Mouse (Mus musculus): ENCODE data around the gene Pdap1. TPM values are rescaled to one million over a fixed set of nuclear protein-coding genes. Genes with fewer than 3 reads are reported as not detected.
"Not testable (repeated sequence)": the region's sequence is repeated elsewhere in the genome, so short reads cannot be mapped to it uniquely, and the experiment has no call there.

Pdap1 gene
- polyA plus RNA-seq, 2 experiments from 2014 or later = 31.1 to 50.9 TPM

DNA sequence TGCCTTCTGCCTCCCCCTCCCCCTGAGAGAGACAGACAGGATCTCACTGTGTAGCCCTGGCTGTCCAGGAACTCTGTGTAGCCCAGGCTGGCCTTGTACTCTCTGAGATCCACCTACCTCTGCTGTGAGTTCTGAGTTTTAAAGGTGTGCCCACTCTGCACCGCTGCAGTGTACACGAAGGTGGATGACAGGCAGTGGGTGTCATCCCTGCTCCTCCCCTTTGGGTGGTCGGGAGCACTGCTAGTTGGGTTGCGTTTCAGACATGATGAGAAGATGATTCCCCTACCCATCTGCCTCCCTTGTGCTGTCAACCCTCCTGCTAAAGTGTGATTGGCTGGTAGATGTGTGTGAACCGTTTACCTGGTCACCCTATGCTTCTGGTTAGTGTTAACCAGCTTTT is 21.6 kb downstream of the Pdap1 start:
- no peak for ATAC-seq

DNA sequence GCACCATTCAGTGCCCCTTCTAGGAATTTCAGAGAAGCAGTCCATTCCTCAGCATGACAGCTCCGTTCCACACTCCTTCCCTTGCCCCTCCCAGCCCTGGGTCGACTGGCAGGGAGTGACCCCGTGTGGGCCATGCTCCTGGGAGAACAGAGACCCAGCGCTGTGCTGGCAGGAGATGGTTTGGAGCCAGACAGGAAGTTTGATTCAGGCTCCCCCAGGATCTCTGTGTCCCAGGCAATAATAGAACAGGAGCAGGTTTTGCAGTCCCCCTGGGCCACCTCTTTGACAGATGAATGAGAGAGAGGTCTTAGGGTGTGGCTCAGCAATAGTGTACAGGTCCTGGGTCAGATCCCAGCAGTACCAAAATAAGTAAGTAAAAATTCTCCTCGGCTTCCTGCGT is 22.0 kb downstream of the Pdap1 start:
- ATAC-seq = no peak

DNA sequence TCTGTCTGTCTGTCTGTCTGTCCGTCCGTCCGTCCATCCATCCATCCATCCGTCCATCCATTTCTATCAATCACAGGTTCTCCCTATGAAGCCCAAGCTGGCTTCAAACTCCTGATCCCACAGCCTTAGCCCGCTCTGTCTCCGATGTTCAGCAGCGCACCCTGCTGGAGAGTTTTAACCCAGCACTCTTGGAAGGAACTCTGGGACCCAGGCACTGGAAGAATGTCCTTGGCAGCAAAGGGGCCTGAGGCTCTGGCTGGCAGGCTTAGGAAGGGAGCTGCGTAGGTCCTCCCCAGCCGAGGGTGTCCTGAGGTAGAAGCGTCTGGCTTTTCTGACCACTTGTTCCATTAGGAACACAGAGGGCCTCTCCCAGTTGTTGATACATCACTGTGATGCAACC is 23.1 kb downstream of the Pdap1 start:
- no peak for ATAC-seq

DNA sequence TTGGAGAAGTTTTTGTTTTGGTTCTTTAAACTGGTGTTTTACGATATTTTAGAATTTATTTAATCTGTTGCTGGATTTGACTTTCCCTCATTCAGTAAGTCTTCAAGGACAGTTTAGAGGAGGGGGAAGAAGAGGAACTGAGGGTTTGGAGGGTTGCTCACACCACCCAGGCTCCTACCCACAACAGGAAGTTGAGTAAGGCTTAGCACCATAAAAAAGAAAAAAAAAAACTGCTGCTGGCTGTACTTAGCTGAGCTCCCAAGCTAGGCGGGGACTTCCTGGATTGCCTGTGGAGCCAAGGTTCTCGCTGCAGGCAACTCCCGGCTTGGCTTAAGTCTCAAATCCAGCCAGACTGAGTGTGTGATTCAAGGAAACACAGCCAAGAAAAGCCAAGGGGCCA is 23.7 kb downstream of the Pdap1 start:
- ATAC-seq = peak; percentile 85

DNA sequence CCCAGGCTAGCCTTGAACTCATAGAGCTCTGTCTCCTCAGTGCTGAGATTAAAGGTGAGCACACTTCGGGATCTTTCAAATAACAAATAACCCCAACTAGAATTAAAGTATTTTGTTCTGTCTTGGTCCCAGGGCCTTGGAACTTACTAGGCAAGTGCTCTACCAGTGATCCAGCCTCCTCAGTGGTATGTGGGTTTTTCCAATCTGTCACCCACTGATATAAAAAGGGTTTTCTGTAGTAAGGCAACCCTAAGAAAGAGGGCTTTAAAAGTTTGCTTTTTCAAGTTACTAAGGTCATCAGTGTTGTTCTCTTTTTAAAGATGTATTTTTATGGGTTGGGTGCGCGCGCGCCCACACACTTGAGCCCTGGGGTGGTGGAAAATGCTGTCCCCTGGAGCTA is 24.3 kb downstream of the Pdap1 start:
- ATAC-seq = no peak

DNA sequence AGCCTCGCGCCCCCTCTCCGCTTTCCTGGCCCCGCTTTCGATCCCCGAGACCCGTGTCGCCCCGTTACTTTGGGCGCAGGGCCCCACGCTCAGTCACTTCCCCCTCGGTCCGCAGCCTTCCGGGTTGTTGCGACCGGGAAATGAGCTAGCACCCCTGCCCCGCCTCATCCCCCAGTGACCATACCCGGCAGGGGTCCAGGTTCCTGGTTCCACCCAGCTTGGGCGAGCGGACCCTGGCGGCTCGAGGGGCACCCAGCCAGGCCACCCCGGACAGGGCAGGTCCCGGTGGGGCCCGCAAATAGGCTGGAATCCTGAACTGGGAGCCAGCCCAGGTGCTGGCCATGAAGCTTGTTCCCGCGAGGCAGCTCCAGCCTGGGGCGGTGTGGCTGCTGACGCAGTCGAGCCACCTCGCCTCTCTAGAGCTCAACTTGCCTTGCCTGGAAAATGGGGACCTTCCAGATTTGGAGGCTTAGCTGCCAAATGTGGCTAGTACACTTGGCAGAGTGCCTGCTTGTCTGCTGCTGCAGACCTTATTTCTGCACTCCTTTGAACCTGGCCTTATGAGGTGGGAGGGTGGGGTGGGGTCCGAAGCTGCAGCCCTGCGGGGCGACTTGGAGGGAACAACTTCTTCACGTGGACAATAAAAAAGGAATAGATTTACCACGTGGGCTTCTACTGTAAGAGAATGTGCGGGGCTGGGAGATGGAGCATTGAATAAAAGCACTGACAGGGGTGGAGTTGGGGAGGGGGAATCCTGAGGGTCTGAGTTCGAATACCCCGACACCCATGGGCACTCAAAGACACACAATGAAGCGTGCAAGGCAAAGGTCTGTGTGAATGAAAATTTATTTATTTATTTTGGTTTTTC is 25.2 kb downstream of the Pdap1 start:
- peak; percentile 38 for ATAC-seq

DNA sequence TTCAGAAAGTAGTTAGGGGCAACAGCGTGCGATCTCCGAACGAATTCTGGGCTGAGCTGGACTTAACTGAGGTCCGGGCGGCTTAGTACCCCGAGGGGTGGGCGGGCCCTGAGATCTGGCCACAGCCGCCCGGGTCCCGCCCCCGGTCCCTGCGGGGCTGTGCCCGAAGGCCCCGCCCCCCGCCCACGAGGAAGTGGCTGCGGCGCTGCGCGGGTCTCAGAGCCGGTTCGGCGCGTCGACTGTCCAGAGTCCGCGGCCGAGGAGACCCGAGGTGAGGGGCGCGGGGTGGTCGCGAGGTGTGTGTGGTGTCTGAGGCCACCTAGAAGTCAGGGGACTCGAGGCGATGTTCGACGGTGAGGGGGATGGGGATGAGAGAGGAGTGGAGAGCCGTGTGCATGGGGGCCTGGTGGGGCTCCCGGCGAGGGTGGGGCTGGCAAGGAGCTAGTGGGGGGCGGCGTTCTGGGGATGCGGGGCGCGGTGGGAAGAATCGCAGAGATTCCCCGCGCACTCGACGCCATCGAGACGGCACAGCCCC is 25.9 kb downstream of the Pdap1 start, which contains the start of gene Arpc1b:
Gene Arpc1b, plus strand, starts transcription at position 145 of the 535 bp plus-strand sequence.
- peak; percentile 22 for ATAC-seq

DNA sequence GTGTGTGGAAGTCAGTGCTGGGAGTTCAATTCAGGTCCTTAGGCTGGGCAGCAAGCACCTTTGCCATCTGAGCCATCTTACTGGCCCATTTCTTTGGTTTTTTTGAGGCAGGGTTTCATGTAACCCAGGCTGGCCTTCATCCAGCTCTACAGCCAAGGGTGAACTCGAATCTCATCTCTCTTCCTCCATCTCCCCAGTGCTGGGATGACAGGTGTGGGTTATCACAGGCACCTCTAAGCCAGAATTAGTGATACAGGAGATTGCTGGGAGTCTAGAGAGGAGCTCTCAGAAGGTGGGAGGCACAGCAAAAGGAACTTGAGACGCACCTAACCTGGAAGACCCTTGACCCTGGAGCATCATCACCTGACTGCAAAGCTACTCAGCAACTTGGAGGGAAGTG is 26.6 kb downstream of the Pdap1 start:
- no peak for ATAC-seq

DNA sequence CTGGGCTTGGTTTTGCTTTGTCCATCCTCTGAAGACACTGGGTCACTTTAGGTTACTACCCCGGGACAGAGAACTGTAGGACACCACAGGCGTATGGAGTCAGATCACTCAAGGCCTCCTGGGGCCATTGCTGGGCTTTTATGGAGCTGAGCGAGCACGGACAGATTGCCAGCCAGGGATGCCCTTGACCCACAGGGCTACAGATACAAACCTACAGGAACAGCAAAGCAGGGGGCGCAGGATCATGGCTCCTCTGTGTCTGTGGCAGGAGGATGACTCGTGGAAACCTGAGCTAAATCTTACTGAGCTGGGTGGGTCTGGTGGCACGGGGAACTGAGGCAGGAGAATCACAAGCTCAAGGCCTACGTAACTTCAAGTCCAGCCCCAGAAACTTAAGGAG is 27.5 kb downstream of the Pdap1 start:
- no peak for ATAC-seq

DNA sequence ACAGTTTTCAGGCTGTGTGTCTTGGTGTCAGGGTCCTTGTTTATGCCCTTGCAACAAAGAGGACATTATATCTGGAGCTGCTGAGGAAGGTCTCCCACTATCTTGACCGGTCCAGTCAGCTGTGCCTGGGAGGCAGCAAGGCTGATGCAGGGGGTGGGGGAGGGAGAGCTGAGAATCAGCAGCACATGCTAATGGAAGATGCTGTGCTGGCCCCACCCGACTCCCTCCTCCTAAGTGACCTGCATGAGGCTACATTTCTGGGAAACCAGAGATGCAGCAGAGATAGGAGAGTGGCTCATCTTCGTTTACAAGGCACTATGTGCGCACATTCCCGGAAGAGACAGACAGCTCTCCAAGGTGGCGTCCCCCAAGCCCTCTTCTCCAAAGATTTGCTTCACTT is 29.6 kb downstream of the Pdap1 start:
- no peak for ATAC-seq

DNA sequence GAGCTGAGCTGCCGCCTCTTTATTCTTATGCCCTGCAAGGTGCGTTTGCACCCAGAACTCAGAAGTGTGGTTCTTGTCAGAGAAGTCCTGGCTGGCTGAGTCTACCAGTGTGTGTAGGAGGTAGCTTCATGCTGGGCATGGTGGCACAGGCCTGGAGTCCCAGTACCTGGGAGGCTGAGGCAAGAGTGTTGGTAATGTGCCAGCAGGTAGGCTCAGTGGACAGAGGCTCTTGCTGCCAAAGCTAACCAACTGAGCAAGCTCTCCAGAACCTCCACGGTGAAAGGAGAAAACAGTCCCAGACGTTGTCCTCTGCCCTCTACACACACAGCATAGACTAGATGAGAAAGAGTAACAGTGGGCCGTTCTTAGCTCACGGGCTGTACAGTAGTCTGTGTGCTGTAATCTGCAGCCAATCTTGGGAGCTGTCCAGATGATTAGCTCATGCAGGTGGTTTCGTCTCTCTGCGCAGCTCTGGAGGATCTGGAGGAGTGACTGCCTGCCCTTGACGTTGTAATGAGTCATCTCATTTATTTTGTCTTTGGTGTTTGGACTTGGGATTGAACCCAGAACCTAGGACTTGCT is 34.3 kb downstream of the Pdap1 start:
- ATAC-seq = no peak

DNA sequence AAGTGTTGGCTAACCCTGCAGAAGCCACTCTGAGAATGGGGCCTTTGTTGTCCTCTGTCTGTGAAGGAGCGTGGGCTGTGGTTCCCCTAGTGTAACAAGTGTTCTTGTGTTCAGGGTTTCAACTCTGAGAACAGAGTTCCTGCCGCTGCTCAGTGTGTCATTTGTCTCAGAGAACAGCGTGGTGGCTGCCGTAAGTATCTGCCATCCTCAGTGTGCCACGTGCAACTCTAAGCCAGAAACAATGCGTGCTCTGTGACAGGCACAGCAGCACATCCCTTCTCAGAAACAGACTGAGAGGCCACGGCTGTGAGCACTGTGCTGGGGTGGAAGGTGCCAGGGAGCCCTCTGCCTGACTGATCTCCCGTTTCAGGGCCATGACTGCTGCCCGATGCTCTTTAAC is 35.7 kb downstream of the Pdap1 start:
- no peak for ATAC-seq

DNA sequence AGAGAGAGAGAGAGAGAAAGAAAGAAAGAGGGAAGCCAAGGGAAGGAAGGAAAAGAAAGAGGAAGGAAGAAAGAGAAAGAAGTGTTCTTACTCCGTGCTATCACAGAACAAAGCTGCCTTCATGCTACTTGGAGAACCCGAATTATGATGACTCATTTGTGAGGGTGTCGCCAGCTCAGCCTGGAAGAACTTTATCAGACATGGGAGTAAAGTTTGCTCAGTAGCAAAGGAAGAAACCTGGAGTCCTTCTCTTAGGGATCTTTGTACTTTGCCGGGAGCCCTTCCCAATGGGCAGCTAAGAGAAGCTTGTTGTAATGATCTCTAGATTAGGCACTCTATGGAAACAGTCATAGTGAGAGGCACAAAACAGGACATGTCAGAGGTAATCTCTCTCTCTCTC is 37.3 kb downstream of the Pdap1 start:
- ATAC-seq = no peak

DNA sequence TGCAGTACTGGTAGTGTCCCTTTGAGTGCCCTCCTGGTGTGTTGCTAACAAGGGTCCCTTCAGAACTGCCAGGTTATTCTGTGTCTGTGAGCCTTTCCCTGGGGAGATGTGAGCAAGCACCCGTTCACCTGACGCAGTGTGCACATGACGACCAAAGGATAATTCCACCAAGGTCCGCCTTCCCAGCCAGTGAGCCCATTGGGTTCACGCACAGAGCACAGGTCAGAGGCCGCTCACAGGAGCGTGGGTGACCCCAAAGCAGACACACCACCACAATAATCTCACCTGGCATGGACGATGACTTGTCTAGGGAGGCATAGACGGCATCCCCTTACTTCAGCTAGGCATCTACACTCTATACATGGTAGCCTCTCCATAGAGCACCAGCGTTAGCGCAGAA is 38.6 kb downstream of the Pdap1 start:
- ATAC-seq = not testable (repeated sequence)

DNA sequence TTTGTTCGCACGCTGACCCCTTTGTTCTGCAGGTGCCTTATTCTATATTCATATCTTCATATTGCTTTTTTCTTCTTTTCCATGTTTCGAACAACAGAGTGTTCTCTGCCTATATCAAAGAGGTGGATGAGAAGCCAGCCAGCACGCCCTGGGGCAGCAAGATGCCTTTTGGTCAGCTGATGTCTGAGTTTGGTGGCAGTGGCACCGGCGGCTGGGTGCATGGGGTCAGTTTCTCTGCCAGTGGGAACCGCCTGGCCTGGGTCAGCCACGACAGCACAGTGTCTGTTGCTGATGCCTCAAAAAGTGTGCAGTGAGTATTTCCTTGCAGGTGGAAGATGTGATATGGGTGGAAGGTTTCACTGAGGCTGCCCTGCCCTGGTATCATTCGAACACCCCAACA is 39.1 kb downstream of the Pdap1 start:
- no peak for ATAC-seq

DNA sequence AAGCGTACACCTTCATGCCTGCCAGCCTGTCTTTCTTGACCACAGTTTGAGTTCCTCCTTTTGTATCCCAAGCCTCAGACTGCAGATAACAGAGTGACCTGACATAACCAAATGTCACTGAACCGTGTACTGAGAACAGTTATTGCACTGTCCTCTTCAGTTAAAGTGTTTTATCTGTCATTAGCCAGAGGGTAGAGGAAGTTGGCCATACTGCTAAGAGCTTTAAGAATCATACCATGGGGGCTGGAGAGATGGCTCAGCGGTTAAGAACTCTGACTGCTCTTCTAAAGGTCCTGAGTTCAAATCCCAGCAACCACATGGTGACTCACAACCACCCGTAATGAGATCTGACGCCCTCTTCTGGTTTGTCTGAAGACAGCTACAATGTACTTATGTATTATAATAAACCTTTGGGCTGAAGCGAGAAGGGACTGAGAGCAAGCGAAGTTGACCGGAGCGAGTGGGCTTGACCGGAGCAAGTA is 41.7 kb downstream of the Pdap1 start:
- no peak for ATAC-seq

DNA sequence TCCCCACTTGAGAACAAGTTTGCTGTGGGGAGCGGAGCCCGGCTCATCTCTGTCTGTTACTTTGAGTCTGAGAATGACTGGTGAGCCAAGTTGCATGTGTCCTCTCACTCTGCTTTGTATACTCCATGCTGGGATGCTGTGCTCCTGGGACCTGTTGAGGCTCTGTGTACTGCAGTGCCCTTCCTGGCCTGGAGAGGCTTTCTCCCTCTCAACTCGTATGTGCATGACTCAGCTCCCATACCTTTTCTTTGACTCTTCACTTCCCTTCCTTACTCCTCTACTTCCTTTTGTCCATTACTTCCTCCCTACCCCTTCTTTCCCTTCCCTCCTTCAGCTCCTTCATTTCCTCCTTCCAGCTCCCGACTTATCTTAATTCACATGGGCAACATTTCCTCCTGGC is 43.8 kb downstream of the Pdap1 start:
- ATAC-seq = no peak

DNA sequence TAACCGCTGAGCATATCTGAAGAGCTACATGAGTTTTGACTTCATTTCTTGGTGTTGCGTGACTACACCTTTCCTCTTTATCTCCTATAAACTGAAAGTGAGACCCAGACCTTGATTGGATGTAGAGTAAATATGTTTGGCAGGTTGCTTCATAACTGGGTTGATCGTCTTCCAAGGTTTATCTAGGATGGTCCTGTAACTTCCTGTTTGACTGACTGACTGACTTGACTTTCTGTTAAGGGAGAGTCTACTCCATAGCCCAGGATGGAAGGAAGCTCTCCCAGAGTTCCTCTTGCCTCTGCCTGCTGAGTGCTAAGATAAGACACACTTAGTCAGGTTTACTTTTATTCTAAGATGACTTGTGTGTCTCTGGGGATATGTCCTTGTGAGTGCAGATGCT is 50.2 kb downstream of the Pdap1 start:
- no peak for ATAC-seq

DNA sequence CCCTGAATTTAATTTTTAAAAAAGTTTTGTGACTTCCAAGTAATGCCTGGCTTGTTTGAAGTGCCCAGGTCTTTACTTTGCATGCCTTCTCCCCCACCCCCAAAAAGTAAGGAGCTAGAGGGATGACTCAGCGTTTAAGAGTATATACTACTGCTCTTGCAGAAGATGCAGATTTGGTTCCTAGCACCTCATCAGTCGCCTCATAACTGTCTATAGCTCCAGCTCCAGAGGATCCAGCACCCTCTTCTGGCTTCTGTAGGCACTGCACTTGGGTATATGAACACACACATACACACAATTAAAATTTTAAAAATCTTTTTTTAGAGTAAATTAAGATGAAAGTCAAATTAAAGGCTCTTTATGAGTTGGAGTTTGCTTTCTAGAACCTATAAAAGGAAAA is 51.9 kb downstream of the Pdap1 start:
- ATAC-seq = no peak

DNA sequence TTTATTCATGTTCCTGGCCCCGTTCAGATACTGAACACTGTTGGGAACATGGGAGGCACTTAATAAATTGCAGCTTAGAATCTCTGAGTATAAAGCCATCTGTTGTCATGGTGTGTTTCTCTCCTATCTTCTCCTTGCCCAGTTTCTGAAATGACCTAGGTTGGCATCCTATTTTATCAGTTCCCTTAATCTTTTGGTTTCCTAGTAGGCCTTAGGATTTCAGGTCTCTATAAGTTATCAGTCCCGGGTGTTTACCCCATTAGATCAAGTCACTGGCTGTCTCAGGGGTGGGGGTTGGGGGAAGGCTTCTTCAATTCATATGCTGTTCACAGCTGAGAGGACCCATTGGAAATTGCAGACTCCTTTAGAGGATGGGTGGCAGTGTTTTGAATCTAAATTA is 55.2 kb downstream of the Pdap1 start:
- no peak for ATAC-seq

DNA sequence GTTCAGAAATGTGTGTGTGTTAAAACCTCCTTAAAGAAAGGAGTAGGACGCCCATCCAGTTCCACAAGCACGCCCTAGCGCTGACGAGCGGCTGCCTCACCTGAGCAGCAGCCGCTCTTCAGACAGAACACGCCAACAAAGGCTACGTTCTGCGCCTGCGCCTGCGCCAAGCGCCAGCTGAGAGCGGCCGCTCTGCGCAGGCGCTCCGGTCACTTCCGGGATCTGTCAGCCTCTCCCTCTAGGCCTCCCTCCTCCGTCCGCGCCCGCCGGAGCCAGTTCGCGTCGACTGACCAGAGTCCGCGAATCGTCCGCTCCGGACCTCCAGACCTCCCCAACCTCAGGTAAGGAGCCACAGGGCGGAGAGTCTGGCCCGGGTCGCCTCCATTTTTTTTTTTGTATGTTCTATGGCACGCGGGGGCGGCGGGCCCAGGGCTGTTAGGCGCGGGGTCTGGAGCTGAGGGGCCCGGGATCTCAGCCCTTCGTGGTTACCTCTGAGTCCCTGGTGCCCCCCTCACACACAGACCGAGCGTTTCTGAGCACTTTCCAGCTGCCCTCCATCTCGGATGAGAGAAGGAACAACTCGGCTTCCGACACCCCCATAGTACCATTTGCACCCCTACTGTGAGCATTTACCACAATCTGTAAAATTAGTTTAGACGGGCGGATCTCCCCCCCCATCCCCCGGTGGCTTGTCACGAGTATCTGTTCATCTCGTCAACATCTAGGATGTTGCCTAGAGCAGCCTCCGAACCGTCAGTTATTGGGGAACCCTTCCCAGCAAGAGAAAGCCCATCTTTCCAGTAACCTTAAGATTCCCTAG is 56.2 kb downstream of the Pdap1 start, which contains the start of the genes Arpc1a and Kpna7:
Gene Arpc1a, plus strand, starts transcription at position 199 of the 820 bp plus-strand sequence.
Gene Kpna7, minus strand, starts transcription at position 399 of the 820 bp plus-strand sequence.
- ATAC-seq = peak; percentile 98

DNA sequence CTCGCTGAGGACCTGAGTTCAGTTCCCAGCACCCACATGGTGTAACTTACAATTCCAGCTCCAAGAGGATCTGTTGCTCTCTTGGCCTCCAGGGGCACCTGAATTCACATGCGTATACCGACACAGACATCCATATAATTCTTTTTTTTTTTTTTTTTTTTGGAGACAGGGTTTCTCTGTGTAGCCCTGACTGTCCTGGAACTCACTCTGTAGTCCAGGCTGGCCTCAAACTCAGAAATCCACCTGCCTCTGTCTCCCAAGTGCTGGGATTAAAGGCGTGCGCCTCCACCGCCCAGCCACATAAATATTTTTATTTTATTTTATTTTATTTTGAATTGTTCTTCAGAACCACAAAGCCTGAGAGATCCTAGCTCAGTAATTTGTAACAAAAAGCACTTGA is 56.8 kb downstream of the Pdap1 start:
- ATAC-seq = not testable (repeated sequence)

All from CD4-positive, CD25-positive, alpha-beta regulatory T cell, adult 4 months (primary cell).